Mouse (Mus musculus) midbrain, postnatal 0 days (tissue): ENCODE results near the gene Lsm2. TPM values are rescaled to one million over a fixed set of nuclear protein-coding genes. Genes with fewer than 3 reads are reported as not detected.

Source experiments
- ATAC-seq: fragments of 200-750 bp; cut with Nextera tagmentation; 2 replicates; pipeline ENCODE4 v1.8.0; 2017; ENCODE audit warnings: moderate number of reproducible peaks, mild to moderate bottlenecking, moderate TSS enrichment, moderate library complexity; ENCODE audit not compliant: low FRiP score
- DNase-seq: peaks from one replicate; pipeline ENCODE4 v3.0.0-alpha.2; 2015; ENCODE audit warnings: low spot score
- H3K27ac ChIP-seq: fragments of 300-500 bp; sonication (generic); 2 replicates; pipeline ENCODE4 v1.5.1; 2014; ENCODE audit warnings: low read depth, mild to moderate bottlenecking, low read length, mixed read lengths
- H3K27me3 ChIP-seq: fragments of 300-500 bp; sonication (generic); 2 replicates; pipeline ENCODE4 v1.6.1; 2014; ENCODE audit warnings: low read length, control low read depth, mixed read lengths; ENCODE audit not compliant: insufficient read depth
- H3K36me3 ChIP-seq: fragments of 300-500 bp; sonication (generic); 2 replicates; pipeline ENCODE4 v1.6.1; 2014; ENCODE audit warnings: low read length, control low read depth, mixed read lengths; ENCODE audit not compliant: insufficient read depth
- H3K4me1 ChIP-seq: fragments of 300-500 bp; sonication (generic); 2 replicates; pipeline ENCODE4 v1.6.1; 2014; ENCODE audit warnings: mild to moderate bottlenecking, control low read depth, antibody characterized with exemption, low read length, mixed read lengths; ENCODE audit not compliant: insufficient read depth
- H3K4me2 ChIP-seq: fragments of 300-500 bp; sonication (generic); 2 replicates; pipeline ENCODE4 v1.6.1; 2014; ENCODE audit warnings: low read depth, mild to moderate bottlenecking, low read length, mixed read lengths; ENCODE audit not compliant: poor library complexity, severe bottlenecking
- H3K4me3 ChIP-seq: fragments of 300-500 bp; sonication (generic); 2 replicates; pipeline ENCODE4 v1.5.1; 2014; ENCODE audit warnings: low read depth, mild to moderate bottlenecking, low read length, moderate library complexity
- H3K9ac ChIP-seq: fragments of 300-500 bp; sonication (generic); replicated peaks from 2 replicates; pipeline ENCODE4 v1.6.1; 2014; ENCODE audit warnings: mild to moderate bottlenecking, low read length, moderate library complexity, mixed read lengths; ENCODE audit not compliant: poor library complexity, severe bottlenecking
- H3K9me3 ChIP-seq: fragments of 300-500 bp; sonication (generic); 2 replicates; pipeline ENCODE4 v1.6.1; 2016; ENCODE audit warnings: low read length, control low read depth
- CTCF ChIP-seq: IDR thresholded peaks from 2 replicates; pipeline ENCODE4 v1.5.1; 2016; ENCODE audit warnings: antibody characterized with exemption, mild to moderate bottlenecking
- WGBS: fragments of 180-500 bp; shearing (Covaris S2); extraction: QIAGEN DNeasy Blood & Tissue Kit; methylation state at CpG from one replicate; pipeline ENCODE4 v1.1.7; 2014; 5-methylcytosine and 5-hydroxymethylcytosine counted together
- polyA plus RNA-seq: library from polyadenylated mRNA; unstranded; fragments of >200 nt; fragmentation: Nextera tagmentation; extraction: Ambion mirVana; gene quantifications from 2 replicates; pipeline ENCODE4 v1.2.1, GENCODE M21; 2015
- total RNA-seq: library from RNA; depleted of rRNA; stranded (reverse); fragments of >200 nt; gene quantifications from 2 replicates; pipeline ENCODE4 v1.2.3, GENCODE M21; 2014

Gene Lsm2
- total and polyA plus RNA-seq, 2 experiments from 2014 or later, result 35.3 to 94.9 TPM

GRCm38 (mm10) chr17:34949553-34949969, 32.1 kb upstream of the Lsm2 start:
- H3K27ac ChIP-seq, result no peak overlapping the region
- H3K4me1 ChIP-seq, result 0 out of 2 replicates have a peak, but pooled peaks cover 5% of the 10 kb centered on the region
- DNase-seq (no peak), ATAC-seq (no peak)
- H3K36me3 ChIP-seq, result peaks cover 7% of the 10 kb centered on the region; the same call in 1 of the 2 replicates
- H3K4me2 ChIP-seq, result no peak overlapping the region
- 44% methylated on average over 4 of the region's 4 CpGs for WGBS
- no peaks in the 10 kb centered on the region for H3K9me3 ChIP-seq
- no peak overlapping the region for H3K4me3 ChIP-seq
- TF ChIP-seq CTCF, result no peak
- H3K9ac ChIP-seq, result no peak overlapping the region
- no peaks in the 10 kb centered on the region for H3K27me3 ChIP-seq

GRCm38 (mm10) chr17:34950514-34951455, 30.9 kb upstream of the Lsm2 start:
- DNase-seq (no peak), ATAC-seq (no peak)
- Histone ChIP-seq H3K4me2 (peak overlapping the region; percentile 77), H3K27me3 (peaks cover 6% of the 10 kb centered on the region; the same call in 1 of the 2 replicates), H3K36me3 (peaks cover 7% of the 10 kb centered on the region; the same call in 1 of the 2 replicates), H3K27ac (peak overlapping the region; percentile 93), H3K4me1 (0 out of 2 replicates have a peak, but pooled peaks cover 5% of the 10 kb centered on the region), H3K9me3 (no peaks in the 10 kb centered on the region), H3K9ac (peak overlapping the region; percentile 97), H3K4me3 (peak overlapping the region; percentile 88)
- WGBS, result 35% methylated on average over 10 of the region's 10 CpGs
- TF ChIP-seq CTCF, result peak; percentile 47

GRCm38 (mm10) chr17:34951636-34952377, 29.9 kb upstream of the Lsm2 start:
- ATAC-seq (peak; percentile 3; the same call in 1 of the 2 replicates), DNase-seq (peak; percentile 44)
- WGBS, result under 1% methylated on average over 29 of the region's 29 CpGs
- Histone ChIP-seq H3K27ac (peak overlapping the region; percentile 93), H3K36me3 (peaks cover 7% of the 10 kb centered on the region; the same call in 1 of the 2 replicates), H3K4me3 (peak overlapping the region; percentile 88), H3K27me3 (peaks cover 6% of the 10 kb centered on the region; the same call in 1 of the 2 replicates), H3K4me2 (peak overlapping the region; percentile 77), H3K9ac (peak overlapping the region; percentile 97), H3K9me3 (no peaks in the 10 kb centered on the region), H3K4me1 (0 out of 2 replicates have a peak, but pooled peaks cover 5% of the 10 kb centered on the region)
- TF ChIP-seq CTCF, result no peak

GRCm38 (mm10) chr17:34952378-34953040, 29.2 kb upstream of the Lsm2 start:
- peak; percentile 84 for DNase-seq
- H3K9me3 ChIP-seq, result no peaks in the 10 kb centered on the region
- ATAC-seq, result peak; percentile 85
- WGBS, result under 1% methylated on average over 23 of the region's 23 CpGs
- H3K36me3 ChIP-seq, result peaks cover 7% of the 10 kb centered on the region; the same call in 1 of the 2 replicates
- peak overlapping the region; percentile 93 for H3K27ac ChIP-seq
- peak; percentile 80 for TF ChIP-seq CTCF
- peak overlapping the region; percentile 97 for H3K9ac ChIP-seq
- peaks cover 6% of the 10 kb centered on the region; the same call in 1 of the 2 replicates for H3K27me3 ChIP-seq
- 0 out of 2 replicates have a peak, but pooled peaks cover 5% of the 10 kb centered on the region for H3K4me1 ChIP-seq
- H3K4me2 ChIP-seq, result peak overlapping the region; percentile 77
- H3K4me3 ChIP-seq, result peak overlapping the region; percentile 88

- ATAC-seq (no peak), DNase-seq (no peak)
- TF ChIP-seq CTCF, result no peak
- Histone ChIP-seq H3K36me3 (peaks cover 7% of the 10 kb centered on the region; the same call in 1 of the 2 replicates), H3K27me3 (peaks cover 6% of the 10 kb centered on the region; the same call in 1 of the 2 replicates), H3K9me3 (no peaks in the 10 kb centered on the region), H3K4me2 (no peak overlapping the region), H3K4me1 (0 out of 2 replicates have a peak, but pooled peaks cover 5% of the 10 kb centered on the region), H3K9ac (no peak overlapping the region), H3K27ac (no peak overlapping the region), H3K4me3 (no peak overlapping the region)
- 86% methylated on average over 3 of the region's 3 CpGs for WGBS
Measured at GRCm38 (mm10) chr17:34953258-34953657, 28.4 kb upstream of the Lsm2 start.
